Mouse (Mus musculus) forebrain, embryonic 10.5 days (tissue): ENCODE results near the gene Aldh3a2. TPM values are rescaled to one million over a fixed set of nuclear protein-coding genes. Genes with fewer than 3 reads are reported as not detected.
A peak's percentile ranks its signal among the peaks of the same experiment; 100 is the strongest.
"Not testable (repeated sequence)": the region's sequence is repeated elsewhere in the genome, so short reads cannot be mapped to it uniquely, and the experiment has no call there.

Experiments
- DNase-seq: peaks from one replicate; pipeline ENCODE4 v3.0.0-alpha.2; 2017; ENCODE audit warnings: low spot score; ENCODE audit errors: extremely low spot score
- H3K27ac ChIP-seq: fragments of 300-500 bp; sonication (generic); 2 replicates; pipeline ENCODE4 v1.5.1; 2016; ENCODE audit warnings: mild to moderate bottlenecking
- H3K27me3 ChIP-seq: fragments of 300-500 bp; sonication (generic); 2 replicates; pipeline ENCODE4 v1.6.1; 2016; ENCODE audit warnings: mild to moderate bottlenecking; ENCODE audit not compliant: poor library complexity, severe bottlenecking
- H3K36me3 ChIP-seq: fragments of 300-500 bp; sonication (generic); replicated peaks from 2 replicates; pipeline ENCODE4 v1.6.1; 2016; ENCODE audit warnings: mild to moderate bottlenecking, moderate library complexity
- H3K4me1 ChIP-seq: fragments of 300-500 bp; sonication (generic); 2 replicates; pipeline ENCODE4 v1.6.1; 2016
- H3K4me3 ChIP-seq: fragments of 300-500 bp; sonication (generic); 2 replicates; pipeline ENCODE4 v1.5.1; 2016; ENCODE audit warnings: mild to moderate bottlenecking, moderate library complexity
- H3K9me3 ChIP-seq: fragments of 300-500 bp; sonication (generic); 2 replicates; pipeline ENCODE4 v1.6.1; 2016; ENCODE audit warnings: mild to moderate bottlenecking, moderate library complexity
- WGBS: fragments of 180-500 bp; shearing (Covaris S2); methylation state at CpG from one replicate; pipeline ENCODE4 v1.1.7; 2016; 5-methylcytosine and 5-hydroxymethylcytosine counted together
- polyA plus RNA-seq: library from polyadenylated mRNA; unstranded; fragments of >200 nt; fragmentation: Nextera tagmentation; extraction: Ambion mirVana; gene quantifications from 2 replicates; pipeline ENCODE4 v1.2.1, GENCODE M21; 2016

The Aldh3a2 gene
- polyA plus RNA-seq, result 19.3 and 19.4 TPM in 2 replicates

DNA sequence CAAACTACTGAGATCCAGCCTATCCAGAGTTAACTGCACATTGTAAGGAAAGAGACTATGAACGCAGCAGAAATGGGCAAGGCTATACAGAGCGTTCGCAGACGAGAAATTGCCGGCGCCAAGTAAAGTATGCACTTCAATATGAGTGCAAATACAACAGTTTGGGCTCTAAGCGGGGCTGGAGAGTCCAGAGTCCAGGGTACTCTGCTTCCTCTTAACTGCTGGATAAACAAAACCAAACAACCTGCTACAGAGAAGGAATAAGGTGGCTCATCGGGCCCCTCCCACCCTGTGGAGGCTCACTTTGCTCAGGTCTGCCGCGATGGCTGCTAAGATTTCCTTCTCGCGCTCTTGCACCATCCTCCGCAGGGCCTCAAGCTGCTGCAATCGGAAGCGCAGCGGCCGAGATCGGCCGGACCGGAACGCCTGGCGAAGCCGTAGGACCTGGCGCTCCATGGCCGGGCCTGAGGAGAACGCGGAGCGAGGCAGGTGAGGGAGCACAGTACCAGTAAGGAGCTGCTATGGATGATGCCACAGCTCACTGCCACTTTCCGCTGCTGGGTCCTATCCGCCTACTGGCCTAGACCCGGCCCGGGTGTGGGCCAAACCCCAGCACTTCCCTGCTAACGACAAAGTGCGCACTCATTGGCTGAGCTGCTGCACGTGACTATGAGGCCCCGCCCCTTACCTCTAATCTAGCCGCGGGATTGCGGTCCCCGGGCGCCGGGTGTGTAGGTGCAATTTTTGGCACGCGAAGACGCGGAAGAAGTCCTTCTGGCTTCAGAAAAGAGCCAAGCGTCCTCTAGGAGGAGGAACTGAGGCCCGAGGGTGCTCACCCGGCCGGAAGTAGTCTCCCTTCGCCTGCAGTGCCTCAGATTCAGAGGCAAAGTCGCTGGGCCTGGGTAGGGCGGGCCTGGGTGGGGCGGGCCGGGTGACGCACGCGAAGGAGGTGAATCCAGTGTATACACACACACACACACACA is at the start of gene Aldh3a2:
Aldh3a2 (minus strand) TSS at position 914 of the 983 bp plus-strand sequence.
- peaks cover 25% of the 10 kb centered on the region for H3K36me3 ChIP-seq
- WGBS, result under 1% methylated on average over 58 of the region's 58 CpGs
- peak; percentile 93 for DNase-seq
- peak within 1 kb of the TSS; percentile 92 for H3K27ac ChIP-seq
- peak within 1 kb of the TSS; percentile 72 for H3K4me3 ChIP-seq
- H3K27me3 ChIP-seq, result peaks cover 19% of the 10 kb centered on the region
- no peaks in the 10 kb centered on the region for H3K9me3 ChIP-seq
- H3K4me1 ChIP-seq, result peaks cover 15% of the 10 kb centered on the region

DNA sequence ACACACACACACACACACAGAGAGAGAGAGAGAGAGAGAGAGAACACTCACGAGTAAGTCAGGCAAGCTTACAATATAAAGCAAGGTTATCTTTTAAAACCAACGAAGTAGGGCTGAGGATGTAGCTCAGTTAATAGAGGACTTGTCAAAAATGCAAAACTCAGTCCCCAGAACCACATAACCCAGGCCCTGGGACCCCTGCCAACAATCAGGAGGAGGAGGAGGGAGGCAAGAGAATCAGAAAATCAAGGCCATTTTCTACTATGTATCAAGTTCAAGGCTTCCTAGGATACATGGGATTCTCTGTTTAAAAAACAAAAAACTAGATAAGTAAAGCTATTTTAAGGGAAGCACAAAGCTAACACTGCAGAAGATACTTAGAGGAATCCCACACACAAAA is 49.6 kb upstream of the Aldh3a2 start:
- DNase-seq, result no peak
- 73% methylated on average over 2 of the region's 2 CpGs for WGBS
- no peaks in the 10 kb centered on the region for H3K27me3 ChIP-seq

DNA sequence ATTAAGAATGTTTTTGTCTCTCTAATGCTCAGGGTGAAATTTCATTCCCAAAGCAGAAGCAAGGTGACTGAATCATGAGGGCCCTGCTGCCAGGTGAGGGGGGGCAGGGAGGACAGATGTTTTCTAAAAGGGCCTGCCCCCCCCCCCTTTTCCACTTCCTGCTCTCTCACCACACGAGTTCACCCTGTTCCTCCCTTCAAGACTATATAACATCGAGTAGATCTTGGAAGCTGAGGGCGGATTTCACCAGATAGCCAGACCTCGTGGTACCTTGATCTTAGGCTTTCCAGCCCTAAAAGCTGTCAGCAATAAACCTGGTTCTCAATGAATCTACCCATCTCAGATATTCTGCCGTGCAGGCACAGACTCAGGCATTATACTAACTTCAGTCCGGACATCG is 43.1 kb upstream of the Aldh3a2 start:
- Histone ChIP-seq H3K27me3 (no peaks in the 10 kb centered on the region), H3K36me3 (no peaks in the 10 kb centered on the region), H3K9me3 (peaks cover 5% of the 10 kb centered on the region; the same call in 1 of the 2 replicates), H3K27ac (no peak overlapping the region), H3K4me1 (peaks cover 10% of the 10 kb centered on the region), H3K4me3 (no peak overlapping the region)
- no peak for DNase-seq
- 75% methylated on average over 7 of the region's 7 CpGs for WGBS

More for the DNA sequence above, 49.6 kb upstream of the Aldh3a2 start:
- H3K9me3 ChIP-seq, result no peaks in the 10 kb centered on the region
- H3K36me3 ChIP-seq, result no peaks in the 10 kb centered on the region
- no peak overlapping the region for H3K27ac ChIP-seq
- no peaks in the 10 kb centered on the region for H3K4me1 ChIP-seq
- H3K4me3 ChIP-seq, result no peak overlapping the region

DNA sequence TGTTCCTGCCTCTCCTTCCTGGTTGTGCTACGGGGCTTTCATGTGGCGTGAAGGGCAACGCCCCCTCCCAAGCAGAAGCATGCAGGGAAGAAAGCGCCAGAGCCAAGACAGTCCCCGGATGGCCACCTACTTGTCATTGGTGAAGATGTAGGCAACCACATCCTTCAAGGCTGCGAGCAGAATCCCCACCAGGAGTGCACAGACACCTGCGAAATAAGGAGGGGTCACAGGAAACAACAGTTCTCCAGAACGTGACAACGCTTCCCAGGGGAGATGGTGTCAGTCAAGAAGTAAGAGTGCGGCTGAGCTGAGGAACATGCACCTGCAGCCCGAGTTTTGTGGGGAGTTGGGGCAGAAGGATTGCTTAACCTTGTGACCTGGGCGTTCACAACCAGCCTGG is 42.6 kb upstream of the Aldh3a2 start:
- WGBS, result 71% methylated on average over 12 of the region's 12 CpGs

DNA sequence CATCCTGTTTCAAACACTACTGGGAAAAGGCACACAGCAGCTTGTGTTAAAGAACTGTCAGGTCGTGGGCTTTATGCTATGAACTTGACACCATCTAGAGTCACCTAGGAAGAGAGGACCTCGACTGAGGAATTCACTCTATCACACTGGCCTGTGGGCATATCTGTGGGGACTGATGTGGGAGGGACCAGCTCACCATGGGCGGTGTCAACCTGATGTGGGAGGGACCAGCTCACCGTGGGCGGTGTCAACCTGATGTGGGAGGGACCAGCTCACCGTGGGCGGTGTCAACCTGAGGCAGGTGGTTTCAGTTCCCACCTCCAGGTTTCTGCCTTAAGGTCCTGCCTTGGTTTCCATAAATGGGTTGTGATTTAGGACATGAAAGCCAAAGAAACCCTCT is 40.5 kb upstream of the Aldh3a2 start:
- H3K27me3 ChIP-seq, result no peaks in the 10 kb centered on the region
- peaks cover 5% of the 10 kb centered on the region; the same call in 1 of the 2 replicates for H3K9me3 ChIP-seq
- H3K36me3 ChIP-seq, result no peaks in the 10 kb centered on the region
- WGBS, result 37% methylated on average over 7 of the region's 7 CpGs
- H3K4me1 ChIP-seq, result peaks cover 10% of the 10 kb centered on the region
- H3K27ac ChIP-seq, result no peak overlapping the region
- DNase-seq, result no peak
- no peak overlapping the region for H3K4me3 ChIP-seq

More for the DNA sequence above, 42.6 kb upstream of the Aldh3a2 start:
- no peak overlapping the region for H3K27ac ChIP-seq
- DNase-seq, result no peak
- H3K27me3 ChIP-seq, result no peaks in the 10 kb centered on the region
- peaks cover 5% of the 10 kb centered on the region; the same call in 1 of the 2 replicates for H3K9me3 ChIP-seq
- no peaks in the 10 kb centered on the region for H3K36me3 ChIP-seq
- peaks cover 10% of the 10 kb centered on the region for H3K4me1 ChIP-seq
- no peak overlapping the region for H3K4me3 ChIP-seq

GRCm38 (mm10) chr11:61305377-61305776 is 38.1 kb upstream of the Aldh3a2 start:
- no peak overlapping the region for H3K4me3 ChIP-seq
- no peak overlapping the region for H3K27ac ChIP-seq
- H3K4me1 ChIP-seq, result peaks cover 15% of the 10 kb centered on the region
- WGBS, result 77% methylated on average over 4 of the region's 4 CpGs
- no peaks in the 10 kb centered on the region for H3K27me3 ChIP-seq
- no peak for DNase-seq
- H3K36me3 ChIP-seq, result no peaks in the 10 kb centered on the region
- peaks cover 5% of the 10 kb centered on the region; the same call in 1 of the 2 replicates for H3K9me3 ChIP-seq

GRCm38 (mm10) chr11:61304535-61304934 is 37.3 kb upstream of the Aldh3a2 start:
- not testable (repeated sequence) for H3K36me3 ChIP-seq, DNase-seq, H3K9me3 ChIP-seq, H3K27ac ChIP-seq, H3K4me3 ChIP-seq, H3K27me3 ChIP-seq
- WGBS, result 93% methylated on average over 6 of the region's 10 CpGs
- H3K4me1 ChIP-seq, result peaks cover 19% of the 10 kb centered on the region

DNA sequence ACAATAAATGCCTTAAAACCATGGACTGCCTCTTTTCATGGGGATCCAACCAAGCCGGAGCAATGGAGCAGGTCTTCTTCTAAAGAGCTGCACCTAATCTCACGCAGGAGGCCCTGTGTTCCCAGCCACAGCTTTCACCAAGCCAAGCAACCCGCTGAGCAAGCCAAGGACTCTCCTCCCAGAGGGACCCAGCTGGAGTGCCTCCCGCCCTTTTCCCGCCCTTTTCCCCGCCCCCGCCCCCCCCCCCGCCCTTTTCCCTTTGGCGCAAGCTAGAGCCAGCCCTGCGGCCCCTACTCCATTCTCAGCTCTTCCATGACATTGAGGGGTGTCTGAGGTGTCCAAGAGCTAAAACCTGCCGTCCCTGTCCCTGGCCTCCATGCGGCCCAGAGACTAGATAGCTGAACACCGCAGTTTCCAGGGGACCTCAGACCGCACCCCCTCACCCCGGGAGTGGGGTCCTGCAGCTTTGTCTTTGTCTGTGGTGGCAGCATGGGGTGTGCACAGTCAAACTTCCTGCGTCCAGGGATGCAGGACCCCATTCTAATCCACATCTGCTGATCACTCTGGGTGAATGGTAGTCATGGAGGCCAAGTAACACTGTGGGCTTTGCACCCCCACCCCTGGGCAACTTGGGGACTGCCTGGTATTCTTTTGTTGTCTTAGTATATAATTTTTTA is 33.6 kb upstream of the Aldh3a2 start:
- peak; percentile 33 for DNase-seq
- Histone ChIP-seq H3K27ac (peak overlapping the region; percentile 72), H3K4me3 (peak overlapping the region; percentile 30), H3K27me3 (no peaks in the 10 kb centered on the region), H3K36me3 (no peaks in the 10 kb centered on the region), H3K4me1 (peaks cover 18% of the 10 kb centered on the region), H3K9me3 (peaks cover 5% of the 10 kb centered on the region; the same call in 1 of the 2 replicates)
- 17% methylated on average over 13 of the region's 16 CpGs for WGBS

DNA sequence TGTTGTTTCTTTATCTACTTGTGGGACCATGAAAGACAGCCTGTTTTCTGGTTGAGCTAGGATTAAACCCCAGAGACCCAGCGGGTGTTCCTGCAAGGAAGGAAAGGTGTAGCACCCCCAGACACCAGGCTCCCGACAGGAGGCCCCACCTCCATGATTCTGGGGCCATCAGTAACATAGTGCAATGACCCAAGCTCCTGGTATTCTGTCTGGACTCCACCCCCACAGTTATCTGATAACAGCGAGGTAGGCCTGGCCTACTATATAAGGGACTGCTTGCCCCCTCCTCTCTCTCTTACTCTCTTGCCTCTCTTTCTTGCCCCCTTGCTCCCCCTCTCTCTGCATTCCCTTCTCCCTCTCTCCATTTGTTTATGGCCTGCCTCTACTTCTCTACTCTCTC is 32.9 kb upstream of the Aldh3a2 start:
- DNase-seq, result no peak
- no peaks in the 10 kb centered on the region; the same call in 1 of the 2 replicates for H3K9me3 ChIP-seq
- WGBS, result 62% methylated on average over 3 of the region's 3 CpGs
- peak overlapping the region; percentile 72; the same call in 1 of the 2 replicates for H3K27ac ChIP-seq
- H3K36me3 ChIP-seq, result no peaks in the 10 kb centered on the region
- H3K4me1 ChIP-seq, result peaks cover 18% of the 10 kb centered on the region
- no peaks in the 10 kb centered on the region for H3K27me3 ChIP-seq
- H3K4me3 ChIP-seq, result no peak overlapping the region

GRCm38 (mm10) chr11:61297901-61298300 is 30.6 kb upstream of the Aldh3a2 start:
- DNase-seq, result no peak
- Histone ChIP-seq H3K9me3 (no peaks in the 10 kb centered on the region), H3K27me3 (no peaks in the 10 kb centered on the region), H3K4me3 (no peak overlapping the region), H3K4me1 (peaks cover 18% of the 10 kb centered on the region), H3K27ac (no peak overlapping the region), H3K36me3 (no peaks in the 10 kb centered on the region)
- whole genome bisulfite sequencing, result 82% methylated on average over 2 of the region's 2 CpGs

DNA sequence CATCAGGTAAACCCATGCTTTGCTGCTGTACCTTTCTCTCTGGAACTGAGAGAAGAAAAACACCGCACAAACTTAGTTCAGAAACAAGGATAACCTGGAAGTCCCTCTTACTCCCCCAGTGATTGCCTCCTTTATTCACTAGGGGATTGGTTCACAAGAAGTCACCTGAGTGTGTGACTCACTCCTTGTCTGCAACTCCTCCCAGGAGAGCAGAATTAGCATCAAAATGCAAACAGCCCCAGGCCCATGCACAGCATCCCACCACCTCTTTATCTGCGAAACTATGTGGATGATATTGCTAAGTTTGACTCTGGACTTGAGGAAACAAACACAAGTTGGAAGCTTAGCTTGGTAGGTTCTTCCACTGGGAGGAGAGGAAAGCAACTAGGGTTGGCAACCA is 30.1 kb upstream of the Aldh3a2 start:
- Histone ChIP-seq H3K27me3 (no peaks in the 10 kb centered on the region), H3K36me3 (no peaks in the 10 kb centered on the region), H3K4me1 (peaks cover 18% of the 10 kb centered on the region), H3K9me3 (no peaks in the 10 kb centered on the region), H3K27ac (no peak overlapping the region), H3K4me3 (no peak overlapping the region)
- DNase-seq, result no peak
- WGBS, result 83% methylated on average over 2 of the region's 2 CpGs

DNA sequence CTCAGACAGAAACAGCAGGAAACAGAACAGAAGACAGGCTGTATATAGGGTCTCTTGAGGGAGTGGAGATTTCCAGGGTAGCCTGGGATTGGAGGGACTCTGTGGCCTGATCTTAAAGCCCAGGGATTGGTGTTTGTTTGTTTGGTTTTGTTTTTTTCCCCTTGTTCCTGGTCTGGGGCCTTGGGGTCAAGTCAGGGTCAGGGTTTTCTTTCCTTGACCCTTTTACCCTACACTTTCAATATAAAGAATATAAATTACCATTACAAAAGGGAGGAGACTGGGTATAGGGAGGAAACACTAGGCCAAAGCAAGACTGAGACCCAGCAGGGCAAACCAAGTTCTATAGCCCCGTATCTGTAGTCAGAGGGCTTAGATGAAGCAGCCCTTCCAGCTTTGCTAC is 29.3 kb upstream of the Aldh3a2 start:
- H3K36me3 ChIP-seq, result no peaks in the 10 kb centered on the region
- H3K27me3 ChIP-seq, result no peaks in the 10 kb centered on the region
- H3K9me3 ChIP-seq, result no peaks in the 10 kb centered on the region
- H3K4me3 ChIP-seq, result no peak overlapping the region
- no peak for DNase-seq
- peaks cover 18% of the 10 kb centered on the region for H3K4me1 ChIP-seq
- WGBS, result 56% methylated on average over 1 of the region's 1 CpGs
- H3K27ac ChIP-seq, result no peak overlapping the region

- H3K27ac ChIP-seq, result no peak overlapping the region
- H3K9me3 ChIP-seq, result no peaks in the 10 kb centered on the region
- no peak overlapping the region for H3K4me3 ChIP-seq
- H3K27me3 ChIP-seq, result no peaks in the 10 kb centered on the region
- WGBS, result 91% methylated on average over 2 of the region's 2 CpGs
- DNase-seq, result no peak
- peaks cover 12% of the 10 kb centered on the region for H3K4me1 ChIP-seq
- H3K36me3 ChIP-seq, result no peaks in the 10 kb centered on the region
Observed at GRCm38 (mm10) chr11:61295556-61295955, 28.3 kb upstream of the Aldh3a2 start.
